Mouse (Mus musculus) lung, adult 2 months (tissue): ENCODE measurements at regions not wholly inside any gene's neighbourhood (a gene's known extent, or its start where the extent isn't known, plus 50 kb on each side); places are given as distances from the start of the nearest gene placed in this dataset.

Experiments
- CTCF ChIP-seq: fragments of 200-500 bp; IDR thresholded peaks from 2 replicates; pipeline ENCODE4 v1.5.1; 2011; ENCODE audit warnings: mild to moderate bottlenecking, low read length, control low read depth; ENCODE audit not compliant: insufficient read depth
- POLR2A ChIP-seq: fragments of 200-500 bp; IDR thresholded peaks from 2 replicates; pipeline ENCODE4 v1.6.1; 2011; ENCODE audit warnings: low read depth, mild to moderate bottlenecking, control low read depth, low read length, borderline replicate concordance; ENCODE audit errors: extremely low read depth

GRCm38 (mm10) chr9:43524947-43525565 is 214.4 kb downstream of the Trim29 start:
- TF ChIP-seq CTCF (no peak), POLR2A (no peak)
